Mouse (Mus musculus): Measurements from ENCODE around the gene Nufip1.

- TF ChIP-seq HCFC1 (IDR thresholded peaks at IDR 0.05; ENCODE audit: borderline replicate concordance, insufficient read depth, low read length) (no peak), MAFK (IDR thresholded peaks at IDR 0.05; ENCODE audit: insufficient read depth, low read depth, low read length) (no peak), CHD2 (IDR thresholded peaks at IDR 0.05; ENCODE audit: low read depth, low read length) (no peak), ZC3H11A (IDR thresholded peaks at IDR 0.05; ENCODE audit: borderline replicate concordance, low read depth, low read length) (no peak)
Observed at GRCm38 (mm10) chr14:76097815-76098214, 12.9 kb upstream of the Nufip1 start.
